Mouse (Mus musculus): ENCODE data around the gene Gm26620. TPM values are rescaled to one million over a fixed set of nuclear protein-coding genes. Genes with fewer than 3 reads are reported as not detected.

Gm26620 gene
- total RNA-seq, 2 experiments from 2014 or later: 1.3 TPM; not detected in 1

GRCm38 (mm10) chr1:170907456-170908191 lies 22.8 kb downstream of the Gm26620 start:
- intact Hi-C loops (cut with DNase I): no loop called here
- DNase-seq: peak; percentile 36

GRCm38 (mm10) chr1:170908341-170908740 lies 23.5 kb downstream of the Gm26620 start:
- no peak for DNase-seq
- intact Hi-C loops (cut with DNase I): no loop called here

GRCm38 (mm10) chr1:170911907-170912660 lies 27.2 kb downstream of the Gm26620 start:
- no peak for DNase-seq
- intact Hi-C loops (cut with DNase I): no loop called here

- intact Hi-C loops (cut with DNase I): no loop called here
- no peak for DNase-seq
These were observed 28.2 kb downstream of the Gm26620 start, which contains the start of gene Fcrlb for GRCm38 (mm10) chr1:170912891-170913615. TSS of gene Fcrlb (minus strand) at chr1:170912941.

GRCm38 (mm10) chr1:170915657-170916056 lies 30.8 kb downstream of the Gm26620 start:
- no peak for DNase-seq
- intact Hi-C loops (cut with DNase I): no loop called here

- intact Hi-C loops (cut with DNase I): no loop called here
These were observed 34.4 kb downstream of the Gm26620 start for GRCm38 (mm10) chr1:170919308-170919707.

GRCm38 (mm10) chr1:170924485-170924884 lies 39.6 kb downstream of the Gm26620 start:
- intact Hi-C loops (cut with DNase I): no loop called here
- DNase-seq: no peak

More at GRCm38 (mm10) chr1:170919308-170919707, 34.4 kb downstream of the Gm26620 start:
- no peak for DNase-seq

- DNase-seq: no peak
- intact Hi-C loops (cut with DNase I): no loop called here
These were observed 42.1 kb downstream of the Gm26620 start for GRCm38 (mm10) chr1:170926941-170927340.

- intact Hi-C loops (cut with DNase I): no loop called here
- DNase-seq: no peak
These were observed 42.5 kb downstream of the Gm26620 start, which contains the start of gene Fcrla for GRCm38 (mm10) chr1:170927378-170927777. TSS of gene Fcrla (minus strand) at chr1:170927583.

GRCm38 (mm10) chr1:170928467-170928866 lies 43.6 kb downstream of the Gm26620 start:
- intact Hi-C loops (cut with DNase I): no loop called here

GRCm38 (mm10) chr1:170929245-170929644 lies 44.4 kb downstream of the Gm26620 start:
- DNase-seq: no peak
- intact Hi-C loops (cut with DNase I): no loop called here

More at GRCm38 (mm10) chr1:170928467-170928866, 43.6 kb downstream of the Gm26620 start:
- DNase-seq: no peak

- intact Hi-C loops (cut with DNase I): no loop called here
- DNase-seq: no peak
These were observed 47.2 kb downstream of the Gm26620 start for GRCm38 (mm10) chr1:170932043-170932442.

GRCm38 (mm10) chr1:170933386-170933920 lies 48.6 kb downstream of the Gm26620 start:
- intact Hi-C loops (cut with DNase I): no loop called here
- DNase-seq: no peak

- intact Hi-C loops (cut with DNase I): no loop called here
- no peak for DNase-seq
These were observed 49.1 kb downstream of the Gm26620 start for GRCm38 (mm10) chr1:170933940-170934339.

GRCm38 (mm10) chr1:170934383-170934782 lies 49.5 kb downstream of the Gm26620 start:
- DNase-seq: no peak
- intact Hi-C loops (cut with DNase I): no loop called here

Other genes starting within 250 kb of the Gm26620 start
- 1 to 10 TPM; 7.3 to 7.4 TPM for gene Olfml2b, start 240.5 kb upstream of the Gm26620 start, total RNA-seq (2021)
- gene Atf6, start 17.3 kb upstream of the Gm26620 start, total RNA-seq (2021): 10 to 100 TPM; 14.1 to 14.8 TPM
- 10 to 100 TPM; 24.4 to 24.8 TPM for gene Dusp12, start 475 bp downstream of the Gm26620 start, total RNA-seq (2021)
- not detected for gene Fcrlb, start 27.9 kb downstream of the Gm26620 start, total RNA-seq (2021)
- gene Fcrla, start 42.5 kb downstream of the Gm26620 start, total RNA-seq (2021): not detected
- gene Fcgr2b, start 91.5 kb downstream of the Gm26620 start, total RNA-seq (2021): 1 to 10 TPM; 2.3 to 2.6 TPM
- gene Fcgr4, start 133.9 kb downstream of the Gm26620 start, total RNA-seq (2021): not detected
- 1 to 10 TPM; 6.7 to 7.0 TPM for gene Fcgr3, start 179.9 kb downstream of the Gm26620 start, total RNA-seq (2021)
- gene Cfap126, start 228.9 kb downstream of the Gm26620 start, total RNA-seq (2021): 1 to 10 TPM in 1 of 2 experiments, under 1 TPM in 1; 0.91 to 1.6 TPM